Mouse (Mus musculus) G1E (cell line): ENCODE measurements around the gene Slc25a40. TPM values are rescaled to one million over a fixed set of nuclear protein-coding genes. Genes with fewer than 3 reads are reported as not detected.

ENCODE experiments used
- ATAC-seq: 2 replicates; pipeline ENCODE4 v1.8.0; 2016; ENCODE audit warnings: mild to moderate bottlenecking; ENCODE audit not compliant: insufficient number of reproducible peaks, poor library complexity, low FRiP score, severe bottlenecking; ENCODE audit errors: extremely low read depth
- DNase-seq: peaks from one replicate; pipeline ENCODE4 v3.0.0; 2012; ENCODE audit warnings: low spot score
- H3K27me3 ChIP-seq: 2 replicates; pipeline ENCODE4 v1.6.1; 2012; ENCODE audit warnings: mild to moderate bottlenecking, low read length, inconsistent platforms; ENCODE audit not compliant: insufficient read depth
- H3K36me3 ChIP-seq: replicated peaks from 2 replicates; pipeline ENCODE3; 2012; ENCODE audit warnings: mild to moderate bottlenecking, inconsistent platforms
- H3K4me1 ChIP-seq: 2 replicates; pipeline ENCODE4 v1.6.1; 2012; ENCODE audit warnings: low read depth, low read length, inconsistent platforms, mixed read lengths; ENCODE audit not compliant: insufficient read depth
- H3K4me3 ChIP-seq: 2 replicates; pipeline ENCODE4 v1.5.1; 2012; ENCODE audit warnings: low read depth, mild to moderate bottlenecking, inconsistent platforms, low read length, moderate library complexity, mixed read lengths
- H3K9me3 ChIP-seq: replicated peaks from 2 replicates; pipeline ENCODE4 v1.6.1; 2012; ENCODE audit warnings: inconsistent platforms
- CTCF ChIP-seq: IDR thresholded peaks from 2 replicates; pipeline ENCODE4 v1.5.1; 2012; ENCODE audit warnings: low read depth, low read length, inconsistent platforms, mixed read lengths
- GATA1 ChIP-seq: IDR thresholded peaks from 2 replicates; pipeline ENCODE4 v1.6.1; 2012; ENCODE audit warnings: borderline replicate concordance, low read length, inconsistent platforms, mixed read lengths
- GATA2 ChIP-seq: IDR thresholded peaks from 2 replicates; pipeline ENCODE4 v1.6.1; 2012; ENCODE audit warnings: low read depth, low read length, inconsistent platforms, borderline replicate concordance
- POLR2AphosphoS5 ChIP-seq: IDR thresholded peaks from 2 replicates; pipeline ENCODE4 v1.6.1; 2012; ENCODE audit warnings: low read depth, low read length, inconsistent platforms; ENCODE audit not compliant: insufficient replicate concordance
- TAL1 ChIP-seq: conservative IDR thresholded peaks from 2 replicates; pipeline ENCODE4 v1.6.1; 2012; ENCODE audit warnings: low read depth, low read length, inconsistent platforms, mixed read lengths
- polyA plus RNA-seq: library from polyadenylated mRNA; stranded (reverse); fragments of >175 nt; gene quantifications from 2 replicates; pipeline ENCODE4 v1.2.3, GENCODE M21; 2012
- total RNA-seq, 2 experiments: library from RNA; stranded (forward) in 1 of 2; stranded (reverse) in 1 of 2; fragments of 200-1000 nt in 1 of 2; fragments of >200 nt in 1 of 2; fragmentation: Nextera tagmentation in 1 of 2; gene quantifications; 2 replicates each; pipeline ENCODE4 v1.2.3; 2014 to 2017

Slc25a40 gene
- total and polyA plus RNA-seq, 3 experiments: 1.6 to 44.7 (median 23.6) TPM

- H3K36me3 ChIP-seq: peaks cover 70% of the 10 kb centered on the region
- no peaks in the 10 kb centered on the region for H3K27me3 ChIP-seq
- ATAC-seq: no peak
Observed at GRCm38 (mm10) chr5:8416683-8417413, 5.8 kb upstream of the Slc25a40 start.

GRCm38 (mm10) chr5:8417443-8417842 lies 5.2 kb upstream of the Slc25a40 start:
- H3K4me1 ChIP-seq: peaks cover 21% of the 10 kb centered on the region
- no peaks in the 10 kb centered on the region for H3K9me3 ChIP-seq
- no peak for DNase-seq
- ATAC-seq: no peak
- TF ChIP-seq TAL1: no peak
- peaks cover 66% of the 10 kb centered on the region for H3K36me3 ChIP-seq
- no peaks in the 10 kb centered on the region for H3K27me3 ChIP-seq
- H3K4me3 ChIP-seq: no peak overlapping the region

More at GRCm38 (mm10) chr5:8416683-8417413, 5.8 kb upstream of the Slc25a40 start:
- Histone ChIP-seq H3K4me1 (peaks cover 21% of the 10 kb centered on the region), H3K4me3 (no peak overlapping the region), H3K9me3 (no peaks in the 10 kb centered on the region)
- no peak for DNase-seq
- no peak for TF ChIP-seq GATA2
- no peak for TF ChIP-seq GATA1
- TF ChIP-seq TAL1: no peak
- no peak for TF ChIP-seq POLR2AphosphoS5
- TF ChIP-seq CTCF: no peak

DNA sequence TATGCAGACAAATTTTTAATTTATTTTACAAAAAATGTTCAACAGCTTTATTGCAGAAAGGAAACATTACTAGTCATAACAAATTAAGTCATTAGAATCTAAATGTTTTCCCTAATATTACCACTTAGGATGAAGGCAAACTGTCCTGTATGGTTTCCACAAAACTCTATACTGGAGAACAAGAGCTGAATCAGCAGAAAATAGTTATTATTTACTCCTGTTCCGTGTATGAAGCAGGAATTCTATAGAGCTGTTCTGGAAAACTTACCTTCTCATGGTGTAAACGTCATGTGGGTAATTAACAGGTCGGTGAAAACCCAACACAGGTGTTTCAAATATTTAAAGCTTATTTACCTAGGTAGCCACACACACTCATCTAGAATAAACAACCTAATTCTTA lies 1.2 kb upstream of the Slc25a40 start:
- no peak for TF ChIP-seq TAL1
- TF ChIP-seq GATA1: no peak
- no peak for TF ChIP-seq POLR2AphosphoS5
- no peak for TF ChIP-seq CTCF
- no peak for TF ChIP-seq GATA2
- Histone ChIP-seq H3K27me3 (no peaks in the 10 kb centered on the region), H3K4me3 (peak overlapping the region; percentile 90), H3K36me3 (peaks cover 46% of the 10 kb centered on the region), H3K9me3 (no peaks in the 10 kb centered on the region), H3K4me1 (peaks cover 23% of the 10 kb centered on the region)
- ATAC-seq (no peak), DNase-seq (no peak)

GRCm38 (mm10) chr5:8422932-8423928 lies 580 bp downstream of the Slc25a40 start:
- ATAC-seq (peak; percentile 64), DNase-seq (peak; percentile 23)

DNA sequence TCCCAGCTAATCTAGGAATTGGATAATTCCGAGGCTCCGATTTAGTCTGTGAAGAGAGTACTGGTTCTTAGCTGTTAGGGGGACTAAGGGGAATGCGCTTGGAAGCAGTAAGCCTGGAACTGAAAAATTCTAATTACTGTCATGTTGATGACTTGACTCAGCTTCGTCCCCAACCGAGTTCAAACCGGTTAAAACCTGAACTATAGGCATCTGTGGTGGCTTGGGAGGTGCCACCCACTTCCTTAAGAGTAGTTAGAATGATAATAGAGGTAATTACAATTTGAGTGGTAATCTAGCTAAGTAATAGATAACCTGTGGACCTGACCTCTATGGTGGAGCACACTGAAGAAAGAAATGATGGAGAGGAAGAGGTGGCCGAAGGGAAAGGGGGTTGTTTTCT lies 1.5 kb downstream of the Slc25a40 start:
- TF ChIP-seq GATA2 (no peak), TAL1 (no peak), CTCF (no peak), GATA1 (no peak), POLR2AphosphoS5 (no peak)
- no peak for ATAC-seq
- DNase-seq: no peak
- peak overlapping the region; percentile 90 for H3K4me3 ChIP-seq
- peaks cover 16% of the 10 kb centered on the region for H3K4me1 ChIP-seq
- H3K27me3 ChIP-seq: no peaks in the 10 kb centered on the region
- no peaks in the 10 kb centered on the region for H3K9me3 ChIP-seq
- peaks cover 25% of the 10 kb centered on the region for H3K36me3 ChIP-seq

More at GRCm38 (mm10) chr5:8422932-8423928, 580 bp downstream of the Slc25a40 start:
- H3K4me3 ChIP-seq: peak overlapping the region; percentile 90
- no peaks in the 10 kb centered on the region for H3K9me3 ChIP-seq
- H3K27me3 ChIP-seq: no peaks in the 10 kb centered on the region
- peaks cover 16% of the 10 kb centered on the region for H3K4me1 ChIP-seq
- no peak for TF ChIP-seq POLR2AphosphoS5
- no peak for TF ChIP-seq CTCF
- no peak for TF ChIP-seq TAL1
- TF ChIP-seq GATA2: no peak
- TF ChIP-seq GATA1: no peak
- H3K36me3 ChIP-seq: peaks cover 29% of the 10 kb centered on the region

GRCm38 (mm10) chr5:8425899-8426298 lies 3.2 kb downstream of the Slc25a40 start:
- DNase-seq (no peak), ATAC-seq (no peak)
- H3K9me3 ChIP-seq: no peaks in the 10 kb centered on the region
- H3K4me3 ChIP-seq: no peak overlapping the region
- peaks cover 24% of the 10 kb centered on the region for H3K36me3 ChIP-seq
- TF ChIP-seq TAL1 (no peak), POLR2AphosphoS5 (no peak), GATA2 (no peak), GATA1 (no peak), CTCF (no peak)
- H3K27me3 ChIP-seq: no peaks in the 10 kb centered on the region
- H3K4me1 ChIP-seq: peaks cover 10% of the 10 kb centered on the region
